Mouse (Mus musculus) midbrain, embryonic 12.5 days (tissue): ENCODE data around the gene Idua. TPM values are rescaled to one million over a fixed set of nuclear protein-coding genes. Genes with fewer than 3 reads are reported as not detected.

Experiments used
- ATAC-seq: fragments of 200-750 bp; cut with Nextera tagmentation; 2 replicates; pipeline ENCODE4 v1.8.0; 2017; ENCODE audit warnings: low read depth, moderate TSS enrichment, moderate library complexity; ENCODE audit not compliant: low FRiP score
- H3K27ac ChIP-seq: fragments of 300-500 bp; sonication (generic); replicated peaks from 2 replicates; pipeline ENCODE4 v1.5.1; 2016; ENCODE audit warnings: mild to moderate bottlenecking
- H3K27me3 ChIP-seq: fragments of 300-500 bp; sonication (generic); 2 replicates; pipeline ENCODE4 v1.6.1; 2016; ENCODE audit warnings: mild to moderate bottlenecking
- H3K36me3 ChIP-seq: fragments of 300-500 bp; sonication (generic); 2 replicates; pipeline ENCODE4 v1.6.1; 2016
- H3K4me1 ChIP-seq: fragments of 300-500 bp; sonication (generic); 2 replicates; pipeline ENCODE4 v1.6.1; 2016
- H3K4me2 ChIP-seq: fragments of 300-500 bp; sonication (generic); replicated peaks from 2 replicates; pipeline ENCODE4 v1.6.1; 2016; ENCODE audit warnings: mild to moderate bottlenecking, moderate library complexity
- H3K4me3 ChIP-seq: fragments of 300-500 bp; sonication (generic); 2 replicates; pipeline ENCODE4 v1.5.1; 2016; ENCODE audit warnings: mild to moderate bottlenecking
- H3K9ac ChIP-seq: fragments of 300-500 bp; sonication (generic); replicated peaks from 2 replicates; pipeline ENCODE4 v1.6.1; 2016; ENCODE audit warnings: mild to moderate bottlenecking, moderate library complexity
- H3K9me3 ChIP-seq: fragments of 300-500 bp; sonication (generic); 2 replicates; pipeline ENCODE4 v1.6.1; 2016; ENCODE audit warnings: mild to moderate bottlenecking
- WGBS: fragments of 180-500 bp; shearing (Covaris S2); methylation state at CpG from one replicate; pipeline ENCODE4 v1.1.7; 2016; 5-methylcytosine and 5-hydroxymethylcytosine counted together
- polyA plus RNA-seq: library from polyadenylated mRNA; unstranded; fragments of >200 nt; fragmentation: Nextera tagmentation; extraction: Ambion mirVana; gene quantifications from 2 replicates; pipeline ENCODE4 v1.2.1, GENCODE M21; 2016

Idua gene
- polyA plus RNA-seq, 1 experiment from 2014 or later = 12.3 TPM

DNA sequence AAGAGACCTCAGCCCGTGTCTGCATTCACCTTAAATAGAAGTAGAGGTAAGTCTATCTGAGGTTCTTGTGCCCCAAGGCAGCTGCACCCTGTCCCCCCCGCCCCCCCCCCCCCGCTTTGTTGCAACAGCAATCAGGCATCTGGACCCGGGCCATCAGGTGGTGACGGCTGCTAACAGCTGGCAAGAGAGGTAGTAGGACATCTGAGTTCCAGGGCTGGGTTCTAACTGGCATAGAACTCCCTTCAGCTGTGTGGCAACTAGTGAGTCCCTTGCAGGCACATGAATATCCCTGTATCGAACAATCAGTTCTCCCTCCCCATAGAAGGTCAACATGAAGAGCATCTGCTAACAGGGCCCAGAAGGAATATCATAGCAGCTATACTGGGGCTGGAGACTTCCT, 51.8 kb downstream of the Idua start:
- ATAC-seq = no peak
- Histone ChIP-seq H3K9ac (no peak overlapping the region), H3K27ac (no peak overlapping the region), H3K4me3 (no peak overlapping the region), H3K4me2 (no peak overlapping the region), H3K27me3 (no peaks in the 10 kb centered on the region), H3K4me1 (no peaks in the 10 kb centered on the region), H3K9me3 (no peaks in the 10 kb centered on the region), H3K36me3 (0 out of 2 replicates have a peak, but pooled peaks cover 10% of the 10 kb centered on the region)
- 83% methylated on average over 6 of the region's 6 CpGs for WGBS

DNA sequence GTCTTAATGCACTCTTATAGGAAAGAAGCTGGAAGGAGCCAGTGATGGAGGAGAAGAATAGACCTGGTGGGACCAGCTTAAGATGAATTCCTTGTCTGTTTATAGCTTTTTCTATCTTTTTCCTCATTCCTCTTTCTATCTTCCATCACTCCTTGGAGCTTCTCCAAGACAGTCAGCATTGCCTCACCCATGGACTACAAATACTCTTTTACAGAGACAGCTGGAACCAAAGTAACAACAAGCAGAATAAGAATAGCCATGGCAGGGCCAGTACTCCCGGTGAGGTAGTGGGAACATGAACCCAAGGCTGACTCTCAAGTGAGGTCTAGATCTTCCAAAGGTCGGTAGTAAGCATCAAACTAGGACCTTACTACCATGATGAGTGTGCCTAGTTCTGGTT, 53.0 kb downstream of the Idua start:
- 75% methylated on average over 2 of the region's 2 CpGs for WGBS

GRCm38 (mm10) chr5:108713691-108714090, 53.6 kb downstream of the Idua start:
- ATAC-seq = no peak

More for the DNA sequence above, 53.0 kb downstream of the Idua start:
- Histone ChIP-seq H3K4me1 (peaks cover 5% of the 10 kb centered on the region; the same call in 1 of the 2 replicates), H3K36me3 (0 out of 2 replicates have a peak, but pooled peaks cover 4% of the 10 kb centered on the region), H3K9ac (no peak overlapping the region), H3K4me2 (no peak overlapping the region), H3K27me3 (no peaks in the 10 kb centered on the region), H3K4me3 (no peak overlapping the region), H3K9me3 (no peaks in the 10 kb centered on the region), H3K27ac (no peak overlapping the region)
- no peak for ATAC-seq

DNA sequence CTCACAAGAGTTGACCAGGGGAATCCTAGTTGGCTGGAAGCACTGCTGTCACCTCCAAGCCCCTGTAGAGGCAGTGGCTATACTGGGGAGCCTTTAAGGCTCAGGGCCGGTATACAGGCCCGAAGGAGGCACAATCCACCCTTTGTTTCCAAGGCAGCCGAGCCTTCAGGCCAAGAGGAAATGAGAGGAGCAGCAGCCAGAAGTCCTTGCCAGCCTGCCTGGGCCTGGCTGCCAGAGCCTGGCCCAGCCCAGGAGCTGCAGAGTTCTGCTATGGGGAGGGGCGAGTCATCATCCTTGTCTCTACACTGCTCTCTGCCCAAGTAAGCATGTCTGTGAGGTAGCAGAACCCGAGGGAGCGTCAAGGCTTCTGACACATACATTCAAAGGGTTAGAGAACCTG, 54.0 kb downstream of the Idua start:
- Histone ChIP-seq H3K4me2 (no peak overlapping the region), H3K27me3 (no peaks in the 10 kb centered on the region), H3K36me3 (no peaks in the 10 kb centered on the region), H3K9ac (no peak overlapping the region), H3K9me3 (no peaks in the 10 kb centered on the region), H3K4me3 (no peak overlapping the region), H3K27ac (no peak overlapping the region), H3K4me1 (peaks cover 5% of the 10 kb centered on the region; the same call in 1 of the 2 replicates)
- no peak for ATAC-seq
- 66% methylated on average over 6 of the region's 6 CpGs for WGBS

More at GRCm38 (mm10) chr5:108713691-108714090, 53.6 kb downstream of the Idua start:
- H3K4me3 ChIP-seq = no peak overlapping the region
- H3K4me2 ChIP-seq = no peak overlapping the region
- no peaks in the 10 kb centered on the region for H3K9me3 ChIP-seq
- no peak overlapping the region for H3K9ac ChIP-seq
- no peak overlapping the region for H3K27ac ChIP-seq
- H3K4me1 ChIP-seq = peaks cover 5% of the 10 kb centered on the region; the same call in 1 of the 2 replicates
- no peaks in the 10 kb centered on the region for H3K27me3 ChIP-seq
- no peaks in the 10 kb centered on the region for H3K36me3 ChIP-seq

GRCm38 (mm10) chr5:108715974-108716373, 55.8 kb downstream of the Idua start:
- Histone ChIP-seq H3K9me3 (no peaks in the 10 kb centered on the region), H3K27ac (no peak overlapping the region), H3K4me2 (no peak overlapping the region), H3K9ac (no peak overlapping the region), H3K36me3 (no peaks in the 10 kb centered on the region), H3K4me3 (no peak overlapping the region), H3K4me1 (peaks cover 5% of the 10 kb centered on the region; the same call in 1 of the 2 replicates), H3K27me3 (no peaks in the 10 kb centered on the region)
- ATAC-seq = no peak
- WGBS = 80% methylated on average over 1 of the region's 1 CpGs

- H3K27me3 ChIP-seq = no peaks in the 10 kb centered on the region
- H3K4me1 ChIP-seq = peaks cover 5% of the 10 kb centered on the region; the same call in 1 of the 2 replicates
- H3K4me3 ChIP-seq = no peak overlapping the region
- no peaks in the 10 kb centered on the region for H3K9me3 ChIP-seq
- no peak overlapping the region for H3K27ac ChIP-seq
- WGBS = 44% methylated on average over 4 of the region's 4 CpGs
- H3K4me2 ChIP-seq = no peak overlapping the region
- no peak overlapping the region for H3K9ac ChIP-seq
- ATAC-seq = no peak
- no peaks in the 10 kb centered on the region for H3K36me3 ChIP-seq
Observed at GRCm38 (mm10) chr5:108718051-108718450, 57.9 kb downstream of the Idua start.

- Histone ChIP-seq H3K4me1 (peaks cover 5% of the 10 kb centered on the region; the same call in 1 of the 2 replicates), H3K27ac (no peak overlapping the region), H3K9me3 (no peaks in the 10 kb centered on the region), H3K4me3 (no peak overlapping the region), H3K9ac (no peak overlapping the region), H3K36me3 (no peaks in the 10 kb centered on the region), H3K4me2 (no peak overlapping the region), H3K27me3 (no peaks in the 10 kb centered on the region)
- WGBS = 73% methylated on average over 7 of the region's 7 CpGs
- no peak for ATAC-seq
Observed at GRCm38 (mm10) chr5:108719761-108720160, 59.6 kb downstream of the Idua start.

GRCm38 (mm10) chr5:108724006-108724405, 63.9 kb downstream of the Idua start:
- Histone ChIP-seq H3K27me3 (no peaks in the 10 kb centered on the region), H3K27ac (no peak overlapping the region), H3K9ac (no peak overlapping the region), H3K9me3 (no peaks in the 10 kb centered on the region), H3K4me2 (no peak overlapping the region), H3K4me3 (no peak overlapping the region), H3K4me1 (no peaks in the 10 kb centered on the region), H3K36me3 (no peaks in the 10 kb centered on the region)
- ATAC-seq = no peak
- WGBS = 77% methylated on average over 2 of the region's 2 CpGs

DNA sequence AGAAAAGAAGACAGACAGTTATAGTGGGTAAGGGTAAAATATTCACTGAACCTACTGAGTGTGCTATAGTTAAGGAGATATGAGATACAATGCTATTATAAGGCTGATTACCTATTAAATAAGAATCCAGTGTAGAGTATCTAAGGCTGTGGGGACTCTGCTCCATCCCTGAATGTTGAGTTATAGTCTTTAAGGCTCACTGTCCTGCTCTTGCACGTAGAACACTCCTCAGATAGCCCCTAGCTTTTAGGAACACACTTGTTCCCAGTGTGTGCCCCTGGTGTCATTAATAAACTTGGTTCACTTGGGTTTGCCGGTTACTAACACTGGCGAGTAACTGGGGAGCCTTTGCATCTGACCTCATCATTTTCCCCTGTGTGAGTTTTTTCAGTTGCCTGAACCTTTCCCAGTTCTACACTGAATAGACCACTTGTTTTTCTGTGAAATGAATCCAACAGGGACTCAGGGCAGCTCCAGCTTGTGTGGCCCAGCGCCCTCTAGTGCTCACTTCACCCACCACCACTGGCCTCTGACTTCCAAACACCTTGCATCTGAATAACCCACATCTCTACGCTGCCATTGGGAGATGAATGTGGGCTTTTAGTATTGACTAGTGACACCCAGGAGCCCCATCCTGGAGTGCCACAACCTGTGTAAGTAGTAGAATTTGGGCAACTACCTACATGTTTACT, 66.6 kb downstream of the Idua start:
- H3K9me3 ChIP-seq = no peaks in the 10 kb centered on the region
- no peak overlapping the region for H3K9ac ChIP-seq
- no peaks in the 10 kb centered on the region for H3K4me1 ChIP-seq
- H3K27me3 ChIP-seq = no peaks in the 10 kb centered on the region
- no peak overlapping the region for H3K27ac ChIP-seq
- WGBS = 28% methylated on average over 5 of the region's 5 CpGs
- H3K4me3 ChIP-seq = no peak overlapping the region
- ATAC-seq = peak; percentile 87; the same call in 1 of the 2 replicates
- no peak overlapping the region for H3K4me2 ChIP-seq
- H3K36me3 ChIP-seq = no peaks in the 10 kb centered on the region

DNA sequence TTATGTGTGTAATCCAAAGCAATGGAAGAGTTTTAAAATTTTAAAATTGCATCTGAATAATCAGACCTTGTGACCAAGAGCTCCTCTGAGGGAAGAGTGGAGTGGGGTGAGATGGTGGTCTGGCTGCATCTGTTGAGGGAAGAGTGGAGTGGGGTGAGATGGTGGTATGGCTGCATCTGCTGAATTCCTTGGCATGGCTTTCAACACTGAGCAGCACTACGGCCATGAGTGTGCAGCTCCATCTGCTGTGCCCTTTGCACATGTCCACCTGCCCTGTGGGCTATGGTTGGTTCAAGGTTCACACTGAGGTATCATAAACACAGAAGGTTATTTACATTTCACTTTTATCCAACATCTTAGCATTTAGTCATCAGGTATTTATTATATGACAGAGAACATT, 67.3 kb downstream of the Idua start:
- H3K4me1 ChIP-seq = no peaks in the 10 kb centered on the region
- no peaks in the 10 kb centered on the region for H3K36me3 ChIP-seq
- 84% methylated on average over 1 of the region's 1 CpGs for WGBS
- no peaks in the 10 kb centered on the region for H3K9me3 ChIP-seq
- no peak overlapping the region for H3K27ac ChIP-seq
- H3K9ac ChIP-seq = no peak overlapping the region
- no peaks in the 10 kb centered on the region for H3K27me3 ChIP-seq
- no peak overlapping the region for H3K4me3 ChIP-seq
- no peak overlapping the region for H3K4me2 ChIP-seq
- ATAC-seq = no peak
